Mouse (Mus musculus) cerebellum, adult 9-11 months (tissue): Measurements from ENCODE around the gene Clip1.

Source experiments
- DNase-seq: peaks from one replicate; pipeline ENCODE4 v3.0.0; 2022

Clip1 gene

DNA sequence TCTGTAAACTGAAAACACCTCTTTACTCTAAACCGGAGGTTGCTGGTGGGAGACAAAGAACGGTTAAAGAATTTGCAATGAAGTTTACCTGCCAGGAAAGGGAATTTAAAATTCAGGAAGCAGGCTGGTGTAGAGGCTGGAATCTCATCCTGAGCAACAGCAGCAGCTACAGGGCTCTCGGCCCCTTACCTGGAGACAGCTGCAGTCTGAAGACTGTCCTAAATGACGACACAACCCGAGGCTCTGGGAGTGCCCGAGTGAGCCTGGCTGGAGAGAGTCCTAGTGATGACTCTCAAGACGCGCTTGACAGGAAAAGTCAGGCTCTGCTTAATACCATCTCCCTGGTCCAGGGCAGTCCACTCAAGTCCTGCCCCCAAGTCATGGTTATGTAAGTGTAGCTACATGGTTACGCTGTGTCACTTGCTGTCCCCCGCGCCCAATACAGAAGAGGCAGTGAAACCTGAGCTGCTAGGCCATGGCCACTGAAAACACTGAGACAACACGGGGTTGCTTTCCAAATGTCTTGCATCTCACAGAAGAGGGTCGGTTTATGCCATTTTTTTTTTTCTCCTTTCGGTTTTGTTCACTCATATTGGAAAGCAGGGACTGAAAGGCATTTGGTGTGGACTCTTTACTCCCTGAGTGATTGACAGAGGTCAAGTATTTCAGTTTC lies 13.5 kb downstream of the Clip1 start:
- DNase-seq, result no peak

DNA sequence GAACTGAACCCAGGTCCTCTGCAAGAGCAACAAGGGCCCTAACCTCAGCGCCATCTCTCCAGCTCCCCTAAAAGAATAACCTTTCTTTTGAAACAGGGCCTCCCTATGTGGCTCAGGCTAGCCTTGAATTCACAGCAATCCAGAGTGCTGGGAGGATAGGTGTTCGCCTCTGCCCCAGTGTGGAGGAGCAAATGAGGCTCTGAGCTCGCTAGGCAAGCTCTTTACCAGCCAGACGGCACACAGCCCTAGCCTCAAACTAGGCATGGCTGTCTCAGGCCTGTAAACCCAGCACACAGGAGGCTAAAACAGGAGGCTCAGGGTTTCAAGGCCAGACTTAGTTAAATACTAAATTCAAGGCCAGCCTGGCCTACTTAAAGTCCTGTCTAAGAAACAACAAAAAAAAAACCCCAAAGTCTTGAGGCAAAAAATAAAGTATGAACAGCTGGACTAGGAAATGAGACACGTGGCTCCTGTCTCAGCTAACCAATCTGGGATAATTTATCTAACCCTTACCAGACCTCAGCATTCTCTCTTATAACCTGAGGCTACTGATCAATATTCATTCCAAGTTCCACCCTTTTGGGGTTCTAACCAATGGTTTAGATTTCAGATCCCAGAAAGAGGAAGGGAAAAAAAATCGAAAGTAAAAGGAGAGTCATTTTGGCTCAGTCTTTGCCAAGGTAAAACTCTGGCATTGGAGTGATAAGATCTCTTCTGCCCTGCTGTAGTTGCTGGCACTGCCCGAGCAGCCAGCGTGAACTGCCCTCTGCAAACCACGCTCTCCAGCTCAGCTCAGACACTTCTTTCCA lies 14.2 kb downstream of the Clip1 start:
- DNase-seq, result no peak

DNA sequence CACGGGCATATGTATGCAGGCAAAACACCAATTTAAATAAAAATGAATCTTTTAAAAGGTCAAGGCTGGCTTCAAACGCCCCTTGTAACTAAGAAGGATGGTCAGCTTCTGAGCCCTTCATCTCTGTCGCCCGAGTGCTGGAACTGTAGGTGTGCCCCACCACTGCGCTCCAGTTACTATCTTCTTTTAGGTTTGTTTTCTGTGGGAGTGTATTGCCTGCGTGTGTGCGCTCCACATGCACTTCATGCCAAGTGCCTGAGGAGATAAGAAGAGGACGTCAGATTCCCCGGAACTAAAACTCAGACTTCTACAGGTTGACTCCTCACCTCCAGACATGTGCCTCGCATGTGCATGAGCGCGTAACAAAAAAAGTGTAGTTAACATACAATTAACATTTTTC lies 16.5 kb downstream of the Clip1 start:
- DNase-seq, result no peak

DNA sequence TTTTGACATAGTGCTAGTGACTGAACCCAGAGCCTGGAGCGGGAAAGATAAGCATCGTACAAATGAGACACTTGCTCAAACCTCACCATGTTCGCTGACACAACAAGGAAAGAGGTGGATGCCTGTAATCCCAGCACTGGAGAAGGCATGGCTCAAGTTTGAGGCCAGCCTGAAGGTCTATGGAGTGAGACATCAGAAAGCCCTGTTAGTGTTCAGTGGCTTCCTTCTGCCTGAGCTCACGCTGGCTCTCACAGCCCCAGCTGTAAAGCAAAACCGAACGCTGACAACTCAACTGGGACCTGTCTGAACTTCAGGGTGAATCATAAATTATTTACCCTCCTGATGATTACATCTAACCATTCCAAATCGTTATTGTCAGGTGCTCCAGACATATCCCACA lies 18.5 kb downstream of the Clip1 start:
- DNase-seq, result no peak

DNA sequence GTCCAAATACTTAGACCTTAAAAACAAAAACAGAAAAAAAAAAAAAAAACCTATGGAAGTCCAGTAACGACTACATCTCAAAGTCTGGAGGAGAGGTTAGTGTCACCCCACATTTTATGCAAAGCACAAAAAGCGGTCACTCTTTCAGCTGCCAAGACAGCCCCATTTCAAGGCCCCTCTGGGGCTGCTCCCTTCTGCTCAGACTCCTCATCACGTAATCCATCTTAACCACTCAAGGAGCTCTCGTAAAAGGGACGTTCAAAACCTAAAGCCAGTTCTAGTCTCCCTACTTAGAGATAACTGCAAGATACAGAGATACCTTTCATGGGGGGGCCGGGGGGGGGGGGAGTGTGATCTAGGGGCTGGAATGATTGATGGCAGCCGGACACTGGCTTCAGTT lies 20.1 kb downstream of the Clip1 start:
- DNase-seq, result no peak

DNA sequence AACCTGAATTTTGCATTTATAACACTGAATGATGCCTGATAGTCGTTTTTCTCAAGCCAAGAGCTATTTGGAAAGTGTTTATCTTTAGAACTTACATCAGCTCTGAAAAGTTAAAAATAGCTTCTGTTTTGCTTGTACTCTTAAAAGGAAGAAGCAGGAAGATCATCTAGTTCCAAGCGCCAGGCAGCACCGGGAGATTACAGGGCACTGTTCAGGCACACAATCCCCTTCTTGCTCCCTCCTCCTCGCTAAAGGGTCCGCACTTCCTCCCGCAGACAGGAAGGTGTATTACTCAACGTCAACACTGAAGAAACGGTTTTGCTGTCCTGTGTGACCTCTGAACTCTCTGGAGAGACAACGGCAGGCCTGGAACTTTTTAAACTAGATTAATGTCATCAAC lies 22.4 kb downstream of the Clip1 start:
- DNase-seq, result no peak

DNA sequence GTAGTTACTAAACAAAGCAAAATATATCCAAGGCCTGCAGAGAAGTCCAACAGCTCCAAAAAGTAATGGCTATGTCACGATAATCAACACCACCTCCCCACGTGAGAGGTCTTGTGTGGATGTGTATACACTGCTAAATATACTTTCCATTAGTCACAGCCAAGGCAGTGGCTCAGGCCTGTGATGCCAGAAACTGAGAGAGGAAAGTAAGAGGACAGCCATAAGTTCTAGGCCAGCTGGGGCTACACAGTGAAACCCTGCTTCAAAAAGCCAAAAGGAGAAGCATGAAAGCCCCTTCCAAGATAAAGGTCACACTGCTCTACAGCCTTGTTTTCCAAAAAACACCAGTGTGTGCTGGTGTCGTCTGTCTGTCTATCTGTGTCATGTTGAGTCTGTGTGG lies 22.8 kb downstream of the Clip1 start:
- no peak for DNase-seq

DNA sequence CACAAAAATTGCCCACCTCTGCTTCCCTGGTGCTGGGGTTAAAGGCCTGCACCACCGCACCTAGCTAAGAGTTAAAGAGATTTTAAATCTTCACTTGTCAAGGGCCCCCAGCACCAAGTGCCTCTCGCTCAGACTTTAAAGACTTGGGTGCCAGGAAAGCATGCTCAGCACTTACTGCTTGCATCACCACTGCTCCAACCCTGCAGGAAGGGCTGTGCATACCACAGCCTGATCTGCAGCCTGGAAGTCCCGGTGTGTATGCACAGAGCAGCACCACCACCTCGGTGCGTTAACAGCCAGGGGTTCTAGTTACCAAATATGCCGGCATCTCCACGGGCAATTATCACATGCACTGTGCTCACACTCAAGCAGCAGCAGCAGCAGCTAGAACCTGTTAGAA lies 26.8 kb downstream of the Clip1 start:
- no peak for DNase-seq

DNA sequence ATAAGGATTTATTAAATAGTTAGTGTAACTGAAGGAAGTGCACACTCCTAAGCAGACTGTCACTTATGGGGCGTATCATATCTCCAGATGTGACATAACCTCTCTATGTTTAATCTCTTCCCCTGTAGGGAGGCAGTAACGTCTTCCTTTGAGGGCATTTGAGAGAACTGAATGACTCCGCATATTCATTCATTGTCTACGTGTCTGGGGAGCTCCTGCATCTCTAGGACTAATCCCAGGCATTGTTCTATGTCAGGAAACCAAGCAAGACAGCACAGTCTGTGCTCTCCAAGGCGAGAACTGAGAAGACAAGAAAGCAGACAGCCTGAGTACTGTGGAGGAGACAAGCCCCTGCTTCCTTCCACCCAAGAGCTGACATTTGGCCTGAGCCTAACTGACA lies 29.5 kb downstream of the Clip1 start:
- no peak for DNase-seq

DNA sequence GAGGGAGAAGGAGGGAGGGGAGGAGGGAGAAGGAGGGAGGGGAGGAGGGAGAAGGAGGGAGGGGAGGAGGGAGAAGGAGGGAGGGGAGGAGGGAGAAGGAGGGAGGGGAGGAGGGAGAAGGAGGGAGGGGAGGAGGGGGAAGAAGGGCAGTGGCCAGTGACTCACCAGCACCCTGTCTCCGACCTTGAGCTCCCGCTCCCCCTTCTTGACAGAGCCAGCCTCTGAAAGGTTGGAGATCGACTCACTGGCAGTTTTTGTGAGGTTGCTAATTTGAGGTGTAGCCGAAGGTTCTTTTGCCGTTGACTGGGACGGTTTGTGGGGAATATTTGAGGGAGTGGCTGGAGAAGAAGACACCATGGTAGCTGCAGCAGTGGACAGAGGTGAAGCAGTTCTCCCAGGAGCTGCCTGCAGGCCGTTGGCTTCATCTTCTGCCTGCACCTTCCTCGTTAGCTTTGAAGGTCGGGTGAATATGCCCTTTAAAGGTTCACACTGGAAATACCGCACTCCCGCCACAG lies 31.1 kb downstream of the Clip1 start:
- DNase-seq, result no peak

DNA sequence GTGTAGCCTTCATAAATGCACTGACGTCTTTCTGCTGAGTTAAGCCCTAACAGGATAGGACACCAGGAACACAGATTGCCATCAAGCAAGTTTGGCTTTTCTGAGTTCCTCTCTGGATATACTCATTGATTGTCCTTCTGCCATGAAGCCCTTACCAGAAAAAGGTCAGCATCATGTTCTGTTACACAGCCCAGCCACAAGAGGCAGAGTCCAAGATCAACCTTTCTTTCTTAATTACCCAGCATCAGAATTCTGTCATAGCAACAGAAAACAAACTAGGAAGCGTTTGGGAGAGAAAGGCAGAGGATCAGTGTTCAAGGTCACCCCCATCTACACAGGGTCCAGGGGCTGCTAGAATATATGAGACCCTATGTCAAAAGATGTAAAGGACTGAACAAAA lies 33.6 kb downstream of the Clip1 start:
- DNase-seq, result no peak

DNA sequence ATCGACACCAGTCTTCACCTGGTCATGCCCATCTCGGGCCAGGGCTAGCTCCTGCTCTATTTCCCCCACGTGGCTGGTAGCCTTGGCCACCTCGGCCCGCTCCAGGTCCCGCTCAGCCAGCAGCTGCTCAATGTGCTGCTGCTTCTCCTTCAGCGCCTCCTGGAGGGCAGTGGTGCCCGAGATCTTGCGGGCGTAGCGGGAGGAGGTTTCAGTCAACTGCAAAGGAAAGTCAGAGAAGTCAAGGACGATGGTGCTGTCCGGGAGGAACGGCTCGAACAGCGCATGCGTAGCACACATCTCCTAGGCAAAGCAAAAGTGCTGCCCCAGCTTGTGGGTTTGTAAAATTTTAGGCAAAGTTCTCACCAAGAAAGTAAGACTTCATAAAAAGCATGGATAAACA lies 42.0 kb downstream of the Clip1 start:
- no peak for DNase-seq

DNA sequence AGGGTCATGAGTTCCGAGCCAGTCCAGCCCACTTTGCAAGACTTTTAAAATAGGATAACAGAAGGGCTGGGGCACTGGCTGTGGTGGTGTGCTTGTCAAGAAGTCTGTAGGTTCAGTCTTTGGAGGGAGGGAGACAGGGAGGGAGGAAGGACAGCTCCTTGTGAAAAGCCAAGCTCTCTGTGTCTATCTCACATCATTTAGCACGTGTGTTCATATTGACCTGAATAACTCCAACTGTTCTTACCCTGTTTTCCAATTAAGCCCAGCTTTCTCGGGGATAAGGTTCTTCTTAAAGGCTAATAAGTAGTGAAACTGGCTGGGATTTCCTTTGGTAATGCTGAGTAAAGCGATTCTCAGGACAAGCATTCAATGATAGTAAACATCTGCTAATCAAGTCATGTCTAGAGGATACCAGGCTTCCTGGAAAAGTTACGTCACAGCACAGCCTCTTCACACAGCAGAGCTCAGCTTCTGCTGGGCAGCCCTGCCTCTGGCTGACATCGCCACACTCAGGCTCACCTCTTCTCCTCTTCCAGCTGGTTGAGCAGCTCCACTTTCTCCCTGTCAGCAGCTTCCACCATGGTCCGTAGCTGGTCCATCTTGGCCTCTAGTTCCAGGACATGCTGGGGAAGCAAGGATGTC lies 43.0 kb downstream of the Clip1 start:
- no peak for DNase-seq

DNA sequence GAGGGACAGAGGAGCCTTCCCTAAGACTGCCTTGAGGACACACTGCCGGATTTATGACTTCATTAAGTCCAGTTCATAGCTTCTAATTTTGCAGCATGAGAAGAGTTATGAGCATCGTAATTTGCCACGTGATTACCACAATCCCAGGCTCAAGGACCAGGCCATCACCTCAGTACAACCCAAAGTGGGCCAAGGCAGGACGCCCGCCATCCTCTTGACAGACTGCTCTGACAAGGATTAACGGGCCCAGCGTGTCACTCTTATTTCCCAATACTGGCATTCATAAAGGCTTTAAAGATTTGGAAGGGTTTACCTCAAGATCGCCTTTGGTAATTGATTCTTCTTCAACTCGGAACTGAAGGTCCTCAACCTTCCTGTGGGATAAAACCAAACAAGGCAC lies 44.2 kb downstream of the Clip1 start:
- DNase-seq, result no peak

DNA sequence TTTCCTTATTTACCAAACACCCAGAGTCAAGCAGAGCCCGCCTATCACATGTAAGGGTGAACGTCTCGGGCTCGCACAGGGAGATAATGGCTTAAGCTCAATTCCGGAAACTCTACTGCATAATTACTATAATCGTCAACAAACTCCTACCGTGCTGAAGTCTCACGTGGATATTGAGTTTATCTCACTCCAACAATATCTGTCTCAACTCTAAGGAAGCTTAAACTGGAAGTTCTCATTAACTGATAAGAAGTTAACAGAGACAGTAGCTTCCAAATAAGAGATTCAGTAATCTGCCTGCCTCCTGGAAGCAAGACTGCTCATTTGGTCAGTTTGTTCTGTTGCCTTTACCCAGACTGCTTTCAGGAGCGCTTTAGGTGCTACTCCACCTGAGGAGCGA lies 53.2 kb downstream of the Clip1 start:
- DNase-seq, result no peak

DNA sequence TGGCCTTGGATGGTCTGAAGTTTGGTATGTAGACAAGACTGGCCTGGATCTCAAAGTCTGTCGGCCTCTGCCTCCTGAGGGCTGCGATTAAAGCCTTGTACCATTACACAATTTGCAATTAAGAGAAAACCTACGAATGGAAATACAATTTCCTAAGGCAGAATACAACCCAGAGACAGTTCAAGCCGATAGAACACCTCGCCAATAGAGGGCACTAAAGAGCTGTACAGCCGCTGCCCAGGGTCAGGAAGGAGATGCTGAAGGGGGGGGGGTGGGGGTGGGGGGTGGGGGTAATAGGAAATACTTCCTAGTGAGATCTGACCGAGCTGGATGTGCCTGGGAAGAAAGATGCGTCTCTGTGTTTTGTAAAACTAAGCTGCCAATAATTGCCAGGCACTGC lies 57.8 kb downstream of the Clip1 start:
- peak; percentile 67 for DNase-seq

DNA sequence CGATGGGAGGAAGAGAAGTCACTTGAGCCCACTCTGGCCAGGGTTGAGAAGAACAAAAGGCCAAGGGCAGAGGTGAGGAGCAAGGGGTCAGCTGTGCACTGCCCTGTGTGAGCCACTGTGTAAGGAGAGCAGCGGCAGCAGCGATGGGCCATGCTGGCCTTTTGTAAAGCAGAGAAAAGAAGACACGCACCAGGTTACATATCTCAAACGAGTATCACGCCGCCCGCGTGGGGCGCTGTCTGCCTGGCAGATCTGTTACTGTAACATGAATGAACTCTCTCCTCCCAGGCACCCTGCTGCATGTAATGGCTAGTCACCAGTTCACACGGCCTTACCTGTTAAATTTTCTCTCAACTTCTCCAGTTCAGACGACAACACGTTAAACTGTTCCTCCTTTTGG lies 62.0 kb downstream of the Clip1 start:
- DNase-seq, result peak; percentile 41

DNA sequence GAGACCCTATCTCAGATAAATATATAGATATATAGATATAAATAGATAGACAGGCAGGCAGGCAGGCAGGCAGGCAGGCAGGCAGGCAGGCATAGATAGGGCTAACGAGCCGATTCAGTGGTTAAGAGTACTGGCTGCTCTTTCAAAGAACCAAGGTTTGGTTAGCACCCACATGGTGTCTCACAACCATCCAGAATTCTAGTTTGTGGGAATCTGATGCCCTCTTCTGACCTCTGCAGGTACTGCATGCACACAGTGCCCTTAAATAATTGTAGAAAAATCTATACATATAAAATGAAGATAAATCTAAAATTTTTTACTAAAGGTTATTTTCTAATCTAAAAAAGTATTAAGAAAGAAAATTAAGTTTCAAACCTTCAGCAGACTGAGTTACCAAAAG lies 65.9 kb downstream of the Clip1 start:
- no peak for DNase-seq

DNA sequence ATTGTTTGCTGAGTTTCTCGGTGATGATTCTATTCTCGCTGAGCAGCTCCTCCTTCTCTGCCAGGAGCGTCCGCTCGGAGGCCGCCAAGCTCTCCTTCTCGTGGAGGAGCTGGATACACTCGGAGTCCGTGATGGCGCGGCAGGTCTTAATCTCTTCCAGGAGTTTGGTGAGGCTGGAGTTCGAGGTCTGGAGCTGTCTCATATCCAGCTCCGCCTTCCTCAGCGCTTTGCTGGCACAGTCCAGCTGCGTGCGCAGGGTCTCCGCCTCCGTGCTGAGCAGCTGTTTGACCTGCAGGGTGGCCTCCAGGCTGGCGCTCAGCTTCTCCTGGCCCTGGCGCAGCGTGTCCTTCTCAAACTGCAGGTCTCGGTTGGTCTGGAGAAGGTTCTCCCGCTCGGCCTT lies 70.2 kb downstream of the Clip1 start:
- no peak for DNase-seq

DNA sequence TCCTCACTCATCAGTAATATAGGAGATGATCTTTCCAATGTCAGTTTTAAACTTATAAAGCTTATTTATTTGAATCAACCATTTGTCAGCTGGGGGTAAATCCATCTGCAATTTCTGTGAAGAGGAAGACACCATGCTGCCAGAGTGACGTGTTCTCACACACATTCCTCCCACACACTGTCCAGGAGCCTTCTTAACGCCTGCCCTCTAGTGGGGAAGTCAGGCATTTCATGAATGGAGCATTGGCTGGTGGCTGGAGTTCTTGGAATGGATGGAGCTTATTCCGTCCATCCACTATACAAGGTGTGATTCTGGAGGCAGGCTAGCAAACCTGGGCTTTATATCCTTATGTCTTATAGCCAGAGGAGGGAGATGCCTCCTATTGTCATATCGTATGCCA lies 74.6 kb downstream of the Clip1 start:
- DNase-seq, result peak; percentile 73

DNA sequence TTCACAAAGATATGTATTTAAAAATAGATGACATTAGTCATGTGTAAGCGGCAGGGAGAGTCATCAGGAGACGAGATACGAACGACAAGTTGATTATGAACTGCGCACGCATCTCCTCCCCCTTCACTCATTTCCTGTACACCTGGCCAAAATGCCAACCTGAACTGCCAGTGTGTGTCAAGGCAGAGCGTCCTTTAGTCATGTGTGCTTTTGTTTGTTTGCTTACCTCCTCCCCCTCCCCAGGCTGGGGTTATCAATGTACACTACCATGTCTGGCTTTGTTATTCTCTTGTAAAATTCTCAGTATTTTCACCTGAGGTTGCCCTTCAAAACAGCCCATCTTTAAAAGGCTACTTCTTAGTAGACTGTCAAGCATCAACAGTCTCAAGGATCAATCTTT lies 75.0 kb downstream of the Clip1 start:
- no peak for DNase-seq

DNA sequence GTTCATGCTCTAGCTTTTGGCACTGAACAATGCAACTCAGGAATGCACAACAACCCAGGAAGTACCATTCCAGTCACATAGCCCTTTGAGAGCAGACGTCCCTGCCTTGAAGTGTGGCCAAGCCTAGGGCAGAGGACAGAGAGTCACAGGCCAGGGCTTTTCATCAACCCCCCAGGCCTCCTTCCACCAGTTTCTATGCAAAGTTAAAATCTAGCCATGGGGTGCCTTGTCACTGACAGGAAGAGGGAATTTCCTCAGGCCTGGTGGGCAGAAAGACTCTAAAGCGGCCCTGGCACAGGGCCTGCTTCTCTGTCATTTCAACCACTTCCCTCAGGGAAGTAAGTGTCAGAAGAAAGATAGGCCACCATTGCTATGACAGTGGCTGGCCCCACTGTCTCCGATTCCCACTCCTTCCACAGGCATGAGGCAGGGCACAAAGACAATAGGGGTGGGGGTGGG lies 77.2 kb downstream of the Clip1 start:
- DNase-seq, result peak; percentile 45

DNA sequence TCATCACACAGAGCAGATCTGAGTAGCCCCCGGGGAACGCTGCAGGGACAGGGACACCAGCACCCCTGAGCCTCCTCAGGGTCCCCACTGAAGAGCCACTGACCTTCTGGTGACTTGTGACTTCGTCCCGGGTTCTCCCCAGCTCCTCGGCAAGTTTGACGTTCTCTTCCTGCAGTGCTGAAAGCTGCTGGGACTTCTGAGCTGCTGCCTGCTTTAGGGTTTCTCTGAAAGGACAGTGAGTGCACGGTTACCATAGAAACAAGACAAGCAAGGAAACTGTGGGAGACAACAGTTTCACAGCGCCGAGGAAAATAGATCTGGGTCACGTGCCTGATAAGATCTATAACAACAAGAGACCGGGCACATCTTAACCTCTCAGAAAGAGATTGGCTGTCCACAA lies 80.9 kb downstream of the Clip1 start:
- no peak for DNase-seq

DNA sequence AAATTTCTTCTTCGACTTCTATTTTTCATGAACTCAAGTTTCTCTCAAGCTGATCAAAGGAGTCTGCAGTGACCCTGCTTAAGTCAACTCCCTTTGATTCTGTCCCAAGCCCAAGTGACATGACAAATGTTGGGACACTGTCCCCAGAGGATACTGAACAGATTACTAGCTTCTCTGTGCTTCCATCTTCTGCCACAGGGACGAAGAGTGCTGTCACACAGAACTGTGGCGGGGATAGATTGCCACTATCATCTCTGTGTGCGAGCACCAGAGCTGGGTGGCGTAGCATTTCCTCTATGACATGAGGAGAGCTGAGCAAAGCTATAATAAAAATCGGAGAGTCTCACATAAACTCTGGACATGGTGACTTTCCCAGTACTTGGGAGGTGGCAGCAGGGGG lies 82.2 kb downstream of the Clip1 start:
- DNase-seq, result no peak
